Mouse (Mus musculus) B cell, adult 62 days (primary cell): Measurements from ENCODE around the gene Odc1. TPM values are rescaled to one million over a fixed set of nuclear protein-coding genes. Genes with fewer than 3 reads are reported as not detected.

Experiments
- total RNA-seq: library from RNA; stranded (reverse); gene quantifications from 4 replicates; pipeline ENCODE4 v1.2.4, GENCODE M21; 2023

Gene Odc1
- total RNA-seq: 603 to 750 TPM (median 653 TPM) in 4 replicates

DNA sequence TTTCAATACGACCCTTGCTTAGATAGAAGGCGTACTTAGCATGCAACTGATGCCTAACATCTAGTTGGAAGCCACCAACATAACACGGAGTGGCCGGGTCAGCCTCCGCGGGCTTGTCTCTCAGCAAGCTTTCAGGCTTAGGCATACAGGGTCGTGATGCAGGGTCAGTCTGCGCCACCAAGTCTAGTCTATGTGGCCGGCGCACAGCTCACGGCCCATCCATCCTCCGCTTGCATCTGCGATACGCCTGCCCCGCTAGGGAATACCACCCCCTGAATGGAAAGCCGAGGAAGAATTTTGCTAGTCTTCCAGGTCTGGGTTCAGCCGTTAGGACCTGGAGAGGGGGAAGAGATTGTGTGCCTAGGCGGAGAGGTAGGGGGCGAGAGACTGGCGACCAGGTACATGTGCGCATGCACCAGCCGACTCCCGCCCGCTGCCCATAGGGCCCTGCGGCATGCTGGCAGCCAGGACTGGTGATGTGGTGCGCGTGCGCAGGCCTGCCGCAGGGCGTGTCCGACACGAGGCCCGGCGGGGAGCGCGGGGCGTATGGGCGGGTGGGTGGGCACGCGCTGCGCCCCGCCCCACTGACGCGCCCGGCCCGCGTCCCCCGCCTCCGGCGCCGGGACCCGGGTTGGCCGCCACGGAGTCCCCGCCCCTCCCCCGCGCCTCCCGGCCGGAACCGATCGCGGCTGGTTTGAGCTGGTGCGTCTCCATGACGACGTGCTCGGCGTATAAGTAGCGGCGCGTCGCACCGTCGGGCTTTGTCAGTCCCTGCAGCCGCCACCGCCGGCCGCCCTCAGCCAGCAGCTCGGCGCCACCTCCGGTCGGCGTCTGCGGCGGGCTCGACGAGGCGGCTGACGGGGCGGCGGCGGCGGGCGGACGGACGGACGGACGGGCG lies at the start of gene Odc1:
TSS of gene Odc1 (plus strand) at position 586 of the 898 bp plus-strand sequence.

Other genes with a start within 250 kb of the Odc1 start
- gene Atp6v1c2, start 215.4 kb upstream of the Odc1 start, total RNA-seq: not detected in 4 replicates
- 19.8 to 23.2 TPM (median 21.0 TPM) in 4 replicates for gene Nol10, start 196.3 kb upstream of the Odc1 start, total RNA-seq
- gene Hpcal1, start 146.1 kb downstream of the Odc1 start, total RNA-seq: 6.9 to 13.0 TPM (median 8.7 TPM) in 4 replicates